Mouse (Mus musculus) spleen, embryonic (tissue): ENCODE measurements around the gene Ivns1abp.
"Not testable (repeated sequence)": the region's sequence is repeated elsewhere in the genome, so short reads cannot be mapped to it uniquely, and the experiment has no call there.

Experiments used
- CTCF ChIA-PET: fragments of 350-600 bp; sonication (Branson Sonifier 250); formaldehyde crosslinking; loops from one replicate; lab custom pipeline; 2022; lab: Charles Lee

Gene Ivns1abp

GRCm38 (mm10) chr1:151344283-151345108 lies at the start of gene Ivns1abp:
TSS of gene Ivns1abp (plus strand) at chr1:151344477.
- CTCF ChIA-PET = no interaction called here

- CTCF ChIA-PET = interaction anchor here (0.6 to 1.1 kb wide), 3 partner anchors 16 to 263 kb away, joined by 3 to 4 read pairs (median 3); no protein-coding TSS in a partner anchor
Measured at GRCm38 (mm10) chr1:151295486-151295885, 48.8 kb upstream of the Ivns1abp start.

DNA sequence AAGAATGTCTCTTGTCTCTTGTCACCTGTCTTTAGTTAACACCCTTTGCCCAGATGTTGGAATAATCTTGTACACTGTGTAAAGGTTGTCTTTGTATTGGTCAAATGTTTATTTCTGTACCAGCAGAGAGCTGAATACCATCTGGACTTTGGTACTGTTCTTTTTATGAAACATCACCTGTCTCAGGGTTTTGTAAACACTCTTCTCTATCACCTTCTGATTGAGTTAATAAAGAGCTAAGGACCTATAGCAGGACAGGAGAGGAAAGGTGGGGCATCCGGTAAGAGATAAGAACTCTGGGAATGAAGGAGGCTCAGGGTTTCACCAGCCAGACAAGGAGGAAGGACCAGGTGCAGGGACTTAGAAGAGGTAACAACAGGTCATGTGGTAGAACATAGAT lies 47.7 kb upstream of the Ivns1abp start:
- CTCF ChIA-PET = no interaction called here

DNA sequence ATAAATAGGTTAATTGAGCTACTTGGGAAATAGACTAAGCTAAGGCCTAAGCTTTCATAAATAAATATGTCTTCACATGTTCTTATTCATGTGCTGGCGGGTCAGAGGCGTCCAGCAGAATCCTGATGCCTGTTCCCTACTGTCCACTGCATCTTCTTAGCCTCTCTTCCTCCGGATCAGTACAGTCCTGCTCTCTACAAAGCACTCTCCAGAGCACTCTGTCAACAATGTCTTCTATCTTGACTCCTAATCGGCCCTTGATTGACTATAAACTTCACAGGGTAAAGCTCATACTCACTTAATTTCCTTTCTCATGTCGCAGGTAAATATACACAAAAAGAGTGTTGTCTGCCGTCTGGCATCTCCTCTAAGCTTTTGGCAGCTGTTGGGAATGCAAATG lies 47.3 kb upstream of the Ivns1abp start:
- CTCF ChIA-PET = no interaction called here

- CTCF ChIA-PET = no interaction called here
Measured at GRCm38 (mm10) chr1:151297596-151297995, 46.7 kb upstream of the Ivns1abp start.

DNA sequence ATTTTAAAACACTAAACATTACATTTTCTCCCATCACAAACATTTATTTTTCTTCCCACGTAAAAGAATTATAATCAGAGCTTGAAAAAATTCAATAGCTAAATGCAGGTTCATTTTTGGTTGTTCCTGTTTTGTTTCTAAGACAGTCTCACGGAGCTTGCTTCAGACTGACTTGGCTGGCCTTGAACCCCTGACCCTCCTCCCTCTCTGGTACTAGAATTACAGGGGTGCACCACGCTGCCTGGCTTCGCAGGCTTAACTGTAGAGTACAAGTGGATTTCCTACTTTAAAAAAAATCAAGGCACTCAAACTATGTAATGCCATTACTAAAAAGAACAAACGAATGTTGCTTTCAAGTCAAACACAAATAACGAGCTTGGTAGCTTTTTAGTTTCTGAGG lies 42.8 kb upstream of the Ivns1abp start:
- CTCF ChIA-PET = interaction anchor here (0.7 kb wide), 1 partner anchor 10 kb away, joined by 4 read pairs; no protein-coding TSS in a partner anchor

GRCm38 (mm10) chr1:151301904-151302303 lies 42.4 kb upstream of the Ivns1abp start:
- CTCF ChIA-PET = interaction anchor here (0.7 kb wide), 1 partner anchor 11 kb away, joined by 4 read pairs; no protein-coding TSS in a partner anchor

GRCm38 (mm10) chr1:151303265-151303664 lies 41.0 kb upstream of the Ivns1abp start:
- CTCF ChIA-PET = interaction anchor here (0.6 kb wide), 1 partner anchor 66 kb away, joined by 3 read pairs; no protein-coding TSS in a partner anchor

DNA sequence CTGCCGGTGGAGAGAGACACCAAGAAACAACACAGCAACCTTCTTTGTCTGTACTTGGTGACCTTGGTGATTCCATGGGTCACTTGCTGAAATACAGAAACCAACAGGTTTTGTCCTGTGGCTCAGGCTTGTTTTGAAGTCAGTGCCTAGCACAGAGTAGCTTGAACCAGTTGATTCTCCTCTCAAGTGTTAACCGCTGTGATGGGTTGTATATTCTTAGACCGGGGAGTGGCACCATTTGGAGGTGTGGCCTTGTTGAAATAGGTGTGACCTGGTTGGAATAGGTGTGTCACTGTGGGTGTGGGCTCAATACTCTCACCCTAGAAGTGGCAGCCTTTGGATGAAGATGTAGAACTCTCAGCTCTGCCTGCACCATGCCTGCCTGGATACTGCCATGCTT lies 39.3 kb upstream of the Ivns1abp start:
- CTCF ChIA-PET = not testable (repeated sequence)

- CTCF ChIA-PET = no interaction called here
Measured at GRCm38 (mm10) chr1:151307059-151307458, 37.2 kb upstream of the Ivns1abp start.

DNA sequence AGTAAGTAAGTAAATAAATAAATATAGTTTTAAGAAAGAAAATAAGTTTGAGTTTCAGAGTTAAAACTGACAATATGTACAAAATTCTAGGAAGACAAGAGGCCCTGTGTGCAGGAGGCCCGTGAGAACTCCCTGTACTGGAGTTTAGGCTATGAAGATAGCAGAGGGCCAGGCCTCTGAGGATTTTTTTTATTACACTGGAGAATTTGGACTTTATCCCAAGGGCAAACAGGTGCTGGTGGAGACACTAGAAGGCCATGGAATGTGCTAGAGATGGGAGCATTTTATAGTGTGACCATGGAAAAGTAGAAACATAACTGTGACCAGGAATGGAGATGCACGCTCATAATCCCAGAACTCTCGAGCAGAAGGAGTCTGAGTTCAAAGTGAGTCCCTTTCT lies 36.5 kb upstream of the Ivns1abp start:
- CTCF ChIA-PET = no interaction called here

- CTCF ChIA-PET = no interaction called here
Measured at GRCm38 (mm10) chr1:151308508-151308907, 35.8 kb upstream of the Ivns1abp start.

GRCm38 (mm10) chr1:151310511-151310910 lies 33.8 kb upstream of the Ivns1abp start:
- CTCF ChIA-PET = no interaction called here

- CTCF ChIA-PET = no interaction called here
Measured at GRCm38 (mm10) chr1:151311379-151311778, 32.9 kb upstream of the Ivns1abp start.

GRCm38 (mm10) chr1:151319267-151319666 lies 25.0 kb upstream of the Ivns1abp start:
- CTCF ChIA-PET = no interaction called here

- CTCF ChIA-PET = no interaction called here
Measured at GRCm38 (mm10) chr1:151320408-151320807, 23.9 kb upstream of the Ivns1abp start.

DNA sequence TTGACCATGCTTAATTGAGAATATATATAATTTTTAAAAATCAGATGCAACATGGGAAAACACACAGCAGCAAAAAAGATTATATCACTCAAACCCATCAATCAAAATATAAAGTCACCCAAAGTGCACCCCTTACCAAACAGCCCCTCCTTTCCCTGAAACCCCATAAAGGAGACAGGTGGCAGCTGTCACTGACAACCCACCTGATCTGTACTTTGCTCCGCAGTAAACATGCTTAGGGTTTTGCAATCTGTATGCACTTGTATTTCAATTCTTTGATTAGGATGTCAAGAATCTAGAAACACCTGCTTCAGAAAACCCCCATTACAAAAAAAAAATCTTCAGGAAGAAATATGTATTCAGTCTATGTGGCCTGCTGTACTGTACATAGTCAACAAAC lies 18.9 kb upstream of the Ivns1abp start:
- CTCF ChIA-PET = no interaction called here

- CTCF ChIA-PET = interaction anchor here (0.7 kb wide), 1 partner anchor 12 kb away, joined by 6 read pairs; no protein-coding TSS in a partner anchor
Measured at GRCm38 (mm10) chr1:151328341-151329097, 15.8 kb upstream of the Ivns1abp start.

GRCm38 (mm10) chr1:151329601-151330000 lies 14.7 kb upstream of the Ivns1abp start:
- CTCF ChIA-PET = no interaction called here

- CTCF ChIA-PET = no interaction called here
Measured at GRCm38 (mm10) chr1:151332819-151333218, 11.5 kb upstream of the Ivns1abp start.

- CTCF ChIA-PET = no interaction called here
Measured at GRCm38 (mm10) chr1:151338234-151338633, 6.0 kb upstream of the Ivns1abp start.

GRCm38 (mm10) chr1:151338941-151339340 lies 5.3 kb upstream of the Ivns1abp start:
- CTCF ChIA-PET = no interaction called here
